Mouse (Mus musculus) thymus, adult 2 months (tissue): Measurements from ENCODE around the gene Klk1b26. TPM values are rescaled to one million over a fixed set of nuclear protein-coding genes. Genes with fewer than 3 reads are reported as not detected.
"Not testable (repeated sequence)": the region's sequence is repeated elsewhere in the genome, so short reads cannot be mapped to it uniquely, and the experiment has no call there.

Source experiments
- DNase-seq: peaks from one replicate; pipeline ENCODE4 v3.0.0; 2021
- H3K27ac ChIP-seq: fragments of 200-500 bp; 2 replicates; pipeline ENCODE4 v1.5.1; 2012; ENCODE audit warnings: low read length, control low read depth; ENCODE audit not compliant: control insufficient read depth, insufficient read depth
- H3K27me3 ChIP-seq: fragments of 200-500 bp; 2 replicates; pipeline ENCODE4 v1.6.1; 2012; ENCODE audit warnings: mild to moderate bottlenecking, low read length, moderate library complexity, mixed read lengths; ENCODE audit not compliant: control insufficient read depth, insufficient read depth
- H3K36me3 ChIP-seq: fragments of 200-500 bp; 2 replicates; pipeline ENCODE4 v1.6.1; 2012; ENCODE audit warnings: mild to moderate bottlenecking, low read length, moderate library complexity; ENCODE audit not compliant: control insufficient read depth, insufficient read depth
- H3K4me1 ChIP-seq: fragments of 200-500 bp; replicated peaks from 2 replicates; pipeline ENCODE4 v1.6.1; 2012; ENCODE audit warnings: low read length; ENCODE audit not compliant: control insufficient read depth, insufficient read depth
- H3K4me3 ChIP-seq: fragments of 200-500 bp; 2 replicates; pipeline ENCODE4 v1.5.1; 2012; ENCODE audit warnings: mild to moderate bottlenecking, low read length, control low read depth, moderate library complexity; ENCODE audit not compliant: control insufficient read depth, insufficient read depth
- CTCF ChIP-seq: fragments of 200-500 bp; IDR thresholded peaks from 2 replicates; pipeline ENCODE4 v1.5.1; 2012; ENCODE audit warnings: mild to moderate bottlenecking, control low read depth, low read length, moderate library complexity, borderline replicate concordance; ENCODE audit not compliant: control insufficient read depth, poor library complexity, insufficient read depth; ENCODE audit errors: extremely low read depth
- POLR2A ChIP-seq: fragments of 200-500 bp; IDR thresholded peaks from 2 replicates; pipeline ENCODE4 v1.6.1; 2012; ENCODE audit warnings: mild to moderate bottlenecking, low read length, control low read depth, moderate library complexity; ENCODE audit not compliant: control insufficient read depth, poor library complexity, insufficient read depth; ENCODE audit errors: extremely low read depth
- WGBS: fragments of 180-500 bp; shearing (Covaris S2); methylation state at CpG from one replicate; pipeline ENCODE4 v1.1.7; 2018; 5-methylcytosine and 5-hydroxymethylcytosine counted together
- polyA plus RNA-seq: library from polyadenylated mRNA; depleted of rRNA; stranded (reverse); fragments of >200 nt; gene quantifications from 2 replicates; pipeline ENCODE4 v1.2.3, GENCODE M21; 2012; rRNA removed

The Klk1b26 gene
- polyA plus RNA-seq: 1.8 and 5.7 TPM in 2 replicates

DNA sequence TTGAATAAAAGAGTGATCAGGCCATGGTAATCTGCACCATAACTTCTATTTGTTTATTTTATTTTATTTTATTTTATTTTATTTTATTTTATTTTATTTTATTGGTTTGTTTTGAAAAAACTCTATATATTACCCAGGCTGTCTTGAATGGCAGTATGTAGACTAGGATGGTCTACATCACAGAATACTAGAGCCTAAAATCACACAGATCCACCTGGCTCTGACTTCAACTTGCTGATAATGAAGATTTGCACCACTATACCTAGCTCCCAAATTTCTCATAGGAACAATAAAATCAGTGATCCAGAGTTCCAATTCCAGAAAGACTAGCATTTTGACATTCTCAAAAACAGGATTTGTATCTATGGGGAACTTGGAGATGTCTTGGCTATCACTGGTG lies at the start of gene Klk1b26:
Gene Klk1b26, plus strand, starts transcription at position 301 of the 400 bp plus-strand sequence.
- H3K4me3 ChIP-seq, DNase-seq, H3K4me1 ChIP-seq, H3K27ac ChIP-seq, H3K36me3 ChIP-seq, H3K27me3 ChIP-seq: not testable (repeated sequence)

DNA sequence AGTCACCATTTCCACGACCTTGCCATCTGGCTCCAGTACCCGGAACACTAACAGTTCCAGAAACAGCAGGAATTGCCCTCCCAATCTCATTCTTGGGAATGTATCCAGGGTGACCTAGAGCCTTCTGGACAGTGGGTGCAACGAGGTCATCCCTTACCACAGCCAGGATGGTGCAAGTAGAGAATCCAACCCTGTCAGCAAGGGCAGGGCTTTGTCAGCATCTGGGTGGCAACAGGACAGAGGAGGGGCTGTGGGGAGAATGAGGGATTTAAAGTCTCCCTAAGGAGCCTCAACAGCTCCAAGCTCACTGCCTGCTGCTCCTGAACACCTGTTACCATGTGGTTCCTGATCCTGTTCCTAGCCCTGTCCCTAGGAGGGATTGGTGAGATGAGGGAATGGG lies 45.5 kb upstream of the Klk1b26 start, which contains the start of gene Klk1b1:
Gene Klk1b1, plus strand, starts transcription at position 301 of the 400 bp plus-strand sequence.
- TF ChIP-seq POLR2A (no peak), CTCF (no peak)
- Histone ChIP-seq H3K4me1 (no peaks in the 10 kb centered on the region), H3K4me3 (no peak within 1 kb of the TSS), H3K36me3 (no peaks in the 10 kb centered on the region), H3K27ac (no peak within 1 kb of the TSS), H3K27me3 (no peaks in the 10 kb centered on the region)
- DNase-seq: no peak
- WGBS: 66% methylated on average over 3 of the region's 3 CpGs

DNA sequence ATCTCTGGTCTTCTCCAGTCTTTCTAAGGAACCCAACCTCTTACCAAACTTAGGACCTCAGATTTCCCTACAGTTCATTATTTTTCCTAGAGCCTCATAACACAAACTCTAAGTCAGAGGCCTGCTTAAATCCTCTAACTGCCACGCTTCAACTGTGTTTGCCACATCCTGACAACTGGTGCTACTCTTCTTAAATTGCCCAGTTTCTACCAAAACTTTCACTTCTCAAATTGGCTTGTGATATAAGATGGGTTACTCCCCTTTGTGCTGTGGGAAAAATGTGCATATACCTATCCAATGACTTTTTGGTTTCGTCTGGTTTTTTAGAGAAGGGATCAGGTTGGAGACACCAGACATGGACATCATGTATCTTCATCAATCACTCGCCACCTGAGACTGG lies 44.9 kb upstream of the Klk1b26 start:
- H3K4me1 ChIP-seq: no peaks in the 10 kb centered on the region
- no peak for TF ChIP-seq CTCF
- no peak for TF ChIP-seq POLR2A
- WGBS: 80% methylated on average over 3 of the region's 3 CpGs

DNA sequence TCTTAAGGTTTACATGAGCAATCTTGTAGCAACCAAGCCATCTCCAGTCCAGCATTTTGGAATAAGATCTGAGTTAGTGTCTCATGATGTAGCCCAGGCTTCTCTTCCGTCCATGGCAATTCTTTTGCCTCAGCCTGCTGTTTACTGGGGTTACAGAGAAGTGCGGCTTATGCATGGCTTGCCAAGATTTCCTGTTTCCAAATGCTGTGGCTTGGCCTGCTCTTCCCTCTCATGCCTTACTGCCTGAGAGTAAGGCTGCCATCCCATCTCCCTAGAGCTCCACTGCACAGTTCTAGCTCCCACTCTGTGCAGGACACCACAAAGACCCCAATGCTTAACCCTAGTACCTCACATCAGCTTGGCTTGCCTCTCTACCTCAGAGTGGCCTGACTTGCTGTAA lies 44.4 kb upstream of the Klk1b26 start:
- no peak for TF ChIP-seq POLR2A
- H3K36me3 ChIP-seq: no peaks in the 10 kb centered on the region
- no peak for DNase-seq
- WGBS: 72% methylated on average over 2 of the region's 2 CpGs
- no peaks in the 10 kb centered on the region for H3K27me3 ChIP-seq
- no peaks in the 10 kb centered on the region for H3K4me1 ChIP-seq
- no peak overlapping the region for H3K4me3 ChIP-seq
- H3K27ac ChIP-seq: no peak overlapping the region

More for the DNA sequence above, 44.9 kb upstream of the Klk1b26 start:
- no peaks in the 10 kb centered on the region for H3K36me3 ChIP-seq
- no peak overlapping the region for H3K4me3 ChIP-seq
- no peak overlapping the region for H3K27ac ChIP-seq
- H3K27me3 ChIP-seq: no peaks in the 10 kb centered on the region
- DNase-seq: no peak

DNA sequence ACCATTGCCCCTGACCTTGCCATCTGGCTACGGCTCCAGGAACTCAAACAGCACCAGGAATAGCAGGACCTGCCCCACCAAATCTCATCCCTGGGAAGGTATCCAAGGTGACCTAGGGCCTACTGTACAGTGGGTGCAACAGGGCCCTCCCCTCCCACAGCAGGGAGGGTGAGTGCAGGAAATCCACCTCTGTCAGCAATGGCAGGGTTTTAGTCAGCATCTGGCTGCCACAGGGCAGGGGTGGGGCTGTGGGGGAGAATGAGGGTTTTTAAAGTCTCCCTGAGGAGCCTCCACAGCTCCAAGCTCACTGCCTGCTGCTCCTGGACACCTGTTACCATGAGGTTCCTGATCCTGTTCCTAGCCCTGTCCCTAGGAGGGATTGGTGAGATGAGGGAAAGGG lies 36.2 kb upstream of the Klk1b26 start, which contains the start of gene Klk1b9:
Gene Klk1b9, plus strand, starts transcription at position 301 of the 400 bp plus-strand sequence.
- 88% methylated on average over 1 of the region's 1 CpGs for WGBS
- DNase-seq, H3K27ac ChIP-seq, H3K4me3 ChIP-seq, H3K36me3 ChIP-seq, H3K4me1 ChIP-seq, H3K27me3 ChIP-seq: not testable (repeated sequence)

DNA sequence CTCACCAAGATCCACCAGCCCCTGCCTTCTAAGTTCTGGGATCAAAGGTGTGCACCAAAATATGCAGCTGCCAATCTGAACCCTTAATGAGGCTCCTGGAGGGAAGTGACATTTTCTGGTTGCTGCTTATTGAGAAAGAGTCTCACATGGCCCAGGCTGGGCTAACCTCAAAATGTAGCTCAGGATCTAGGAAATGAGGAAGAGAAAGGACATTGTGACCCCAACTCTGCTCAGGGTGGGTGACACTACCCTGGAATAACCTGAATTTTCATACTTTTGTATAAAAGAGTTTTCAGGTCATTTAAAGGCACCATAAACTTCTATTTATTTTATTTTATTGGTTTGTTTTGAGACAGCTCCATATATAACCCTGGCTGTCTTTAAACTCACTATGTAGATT lies 26.3 kb upstream of the Klk1b26 start:
- Histone ChIP-seq H3K27me3 (no peaks in the 10 kb centered on the region), H3K4me3 (no peak overlapping the region), H3K4me1 (no peaks in the 10 kb centered on the region), H3K36me3 (no peaks in the 10 kb centered on the region), H3K27ac (no peak overlapping the region)
- no peak for DNase-seq
- TF ChIP-seq POLR2A (no peak), CTCF (no peak)

DNA sequence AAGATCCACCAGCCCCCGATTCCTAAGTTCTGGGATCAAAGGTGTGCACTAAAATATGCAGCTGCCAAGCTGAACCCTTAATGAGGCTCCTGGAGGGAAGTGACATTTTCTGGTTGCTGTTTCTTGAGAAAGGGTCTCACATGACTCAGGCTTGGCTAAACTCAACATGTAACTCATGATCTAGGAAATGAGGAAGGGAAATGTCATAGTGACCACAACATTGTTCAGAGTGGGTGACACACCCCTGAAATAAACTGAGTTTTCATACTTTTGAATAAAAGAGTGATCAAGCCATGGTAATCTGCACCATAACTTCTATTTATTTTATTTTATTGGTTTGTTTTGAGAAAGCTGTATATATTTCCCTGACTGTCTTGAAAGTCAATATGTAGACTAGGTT lies 17.1 kb upstream of the Klk1b26 start:
- H3K4me3 ChIP-seq, H3K4me1 ChIP-seq, H3K27ac ChIP-seq, DNase-seq, H3K36me3 ChIP-seq, H3K27me3 ChIP-seq: not testable (repeated sequence)
- 84% methylated on average over 1 of the region's 1 CpGs for WGBS

DNA sequence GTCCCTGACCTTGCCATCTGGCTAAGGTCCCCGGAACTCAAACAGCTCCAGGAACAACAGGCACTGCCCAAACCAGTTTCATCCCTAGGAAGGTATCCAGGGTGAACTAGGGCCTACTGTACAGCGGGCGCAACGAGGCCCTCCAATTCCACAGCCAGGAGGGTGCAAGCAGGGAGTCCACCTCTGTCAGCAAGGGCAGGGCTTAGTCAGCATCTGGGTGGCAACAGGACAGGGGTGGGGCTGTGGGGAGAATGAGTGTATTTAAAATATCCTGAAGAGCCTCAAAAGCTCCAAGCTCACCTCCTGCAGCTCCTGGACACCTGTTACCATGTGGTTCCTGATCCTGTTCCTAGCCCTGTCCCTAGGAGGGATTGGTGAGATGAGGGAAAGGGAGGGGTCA lies 16.4 kb upstream of the Klk1b26 start, which contains the start of gene Klk1b11:
Gene Klk1b11, plus strand, starts transcription at position 301 of the 400 bp plus-strand sequence.
- H3K27me3 ChIP-seq, H3K36me3 ChIP-seq, H3K4me3 ChIP-seq, H3K4me1 ChIP-seq, H3K27ac ChIP-seq, DNase-seq: not testable (repeated sequence)
- WGBS: 89% methylated on average over 4 of the region's 4 CpGs
